Mouse (Mus musculus) liver, embryonic 16.5 days (tissue): ENCODE data around the gene Ero1l. TPM values are rescaled to one million over a fixed set of nuclear protein-coding genes. Genes with fewer than 3 reads are reported as not detected.

Experiments
- ATAC-seq: fragments of 200-750 bp; cut with Nextera tagmentation; 2 replicates; pipeline ENCODE4 v1.8.0; 2017; ENCODE audit warnings: low read depth, mild to moderate bottlenecking, moderate number of reproducible peaks, moderate library complexity
- H3K27ac ChIP-seq: fragments of 300-500 bp; sonication (generic); 2 replicates; pipeline ENCODE4 v1.5.1; 2014; ENCODE audit warnings: mild to moderate bottlenecking, low read length
- H3K27me3 ChIP-seq: fragments of 300-500 bp; sonication (generic); 2 replicates; pipeline ENCODE4 v1.6.1; 2014; ENCODE audit warnings: low read depth, low read length, mixed read lengths; ENCODE audit not compliant: control insufficient read depth, insufficient read depth
- H3K36me3 ChIP-seq: fragments of 300-500 bp; sonication (generic); 2 replicates; pipeline ENCODE4 v1.6.1; 2014; ENCODE audit warnings: mild to moderate bottlenecking; ENCODE audit not compliant: control insufficient read depth, insufficient read depth
- H3K4me1 ChIP-seq: fragments of 300-500 bp; sonication (generic); 2 replicates; pipeline ENCODE4 v1.6.1; 2014; ENCODE audit warnings: low read depth, low read length, mixed read lengths; ENCODE audit not compliant: control insufficient read depth
- H3K4me2 ChIP-seq: fragments of 300-500 bp; sonication (generic); 2 replicates; pipeline ENCODE4 v1.6.1; 2014; ENCODE audit warnings: low read depth, low read length, mixed read lengths
- H3K4me3 ChIP-seq: fragments of 300-500 bp; sonication (generic); 2 replicates; pipeline ENCODE4 v1.5.1; 2014; ENCODE audit warnings: low read depth, mild to moderate bottlenecking, low read length
- H3K9ac ChIP-seq: fragments of 300-500 bp; sonication (generic); 2 replicates; pipeline ENCODE4 v1.6.1; 2014; ENCODE audit warnings: low read depth, low read length
- H3K9me3 ChIP-seq: fragments of 300-500 bp; sonication (generic); replicated peaks from 2 replicates; pipeline ENCODE4 v1.6.1; 2016; ENCODE audit warnings: low read length; ENCODE audit not compliant: control insufficient read depth
- WGBS: fragments of 180-500 bp; shearing (Covaris S2); extraction: QIAGEN DNeasy Blood & Tissue Kit; methylation state at CpG from one replicate; pipeline ENCODE4 v1.1.7; 2014; ENCODE audit not compliant: insufficient replicate concordance; 5-methylcytosine and 5-hydroxymethylcytosine counted together
- polyA plus RNA-seq: library from polyadenylated mRNA; unstranded; fragments of >200 nt; fragmentation: Nextera tagmentation; extraction: Ambion mirVana; gene quantifications from 2 replicates; pipeline ENCODE4 v1.2.1, GENCODE M21; 2015

The Ero1l gene
- polyA plus RNA-seq, 1 experiment from 2014 or later = 44.5 TPM

DNA sequence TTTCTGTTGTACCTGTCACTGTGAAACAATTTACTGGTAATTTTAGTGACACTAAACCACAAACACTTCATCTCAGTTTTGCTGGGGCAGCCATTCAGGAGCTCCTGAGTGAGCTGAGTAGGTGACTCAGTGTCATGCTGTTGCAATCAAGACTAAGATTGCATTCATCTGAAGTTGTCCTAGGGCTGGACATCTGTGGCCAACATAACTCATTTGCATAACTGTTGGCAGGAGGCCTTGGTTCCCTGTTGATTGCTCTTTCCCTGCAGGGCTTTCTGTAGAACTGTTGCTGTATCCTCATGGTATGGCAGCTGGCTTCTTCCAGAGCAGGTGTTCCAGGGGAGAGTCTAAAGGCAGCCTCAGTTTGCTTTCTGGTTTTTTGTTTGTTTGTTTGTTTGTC is 6.9 kb upstream of the Ero1l start:
- no peak for ATAC-seq
- H3K4me3 ChIP-seq = no peak overlapping the region
- no peaks in the 10 kb centered on the region for H3K36me3 ChIP-seq
- H3K9me3 ChIP-seq = no peaks in the 10 kb centered on the region
- no peak overlapping the region for H3K4me2 ChIP-seq
- H3K9ac ChIP-seq = no peak overlapping the region
- H3K27ac ChIP-seq = no peak overlapping the region
- H3K27me3 ChIP-seq = no peaks in the 10 kb centered on the region
- H3K4me1 ChIP-seq = peaks cover 33% of the 10 kb centered on the region

DNA sequence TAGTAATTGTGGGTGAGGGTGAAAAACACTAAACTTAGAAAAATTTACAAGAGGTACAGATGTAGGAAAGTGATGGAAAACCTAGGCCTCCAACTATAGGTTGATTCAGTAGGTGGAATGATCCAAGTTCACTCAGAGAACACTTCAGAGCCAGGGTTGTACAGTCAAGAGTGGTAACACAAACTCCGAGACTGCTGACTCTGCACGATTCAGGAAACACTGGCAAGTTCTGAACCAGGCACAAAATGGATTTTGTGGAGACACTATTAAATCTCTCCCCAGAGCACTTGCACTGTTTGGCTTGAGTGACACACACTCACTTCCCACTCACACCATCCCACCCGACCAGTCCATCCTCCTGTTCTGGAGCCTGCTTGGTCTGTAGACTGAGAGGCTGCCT is 4.7 kb upstream of the Ero1l start:
- peaks cover 40% of the 10 kb centered on the region for H3K4me1 ChIP-seq
- no peaks in the 10 kb centered on the region for H3K9me3 ChIP-seq
- H3K27ac ChIP-seq = no peak overlapping the region
- H3K4me3 ChIP-seq = no peak overlapping the region
- no peak overlapping the region for H3K4me2 ChIP-seq
- H3K27me3 ChIP-seq = no peaks in the 10 kb centered on the region
- H3K9ac ChIP-seq = no peak overlapping the region
- ATAC-seq = no peak
- no peaks in the 10 kb centered on the region for H3K36me3 ChIP-seq
- 79% methylated on average over 3 of the region's 3 CpGs for WGBS

DNA sequence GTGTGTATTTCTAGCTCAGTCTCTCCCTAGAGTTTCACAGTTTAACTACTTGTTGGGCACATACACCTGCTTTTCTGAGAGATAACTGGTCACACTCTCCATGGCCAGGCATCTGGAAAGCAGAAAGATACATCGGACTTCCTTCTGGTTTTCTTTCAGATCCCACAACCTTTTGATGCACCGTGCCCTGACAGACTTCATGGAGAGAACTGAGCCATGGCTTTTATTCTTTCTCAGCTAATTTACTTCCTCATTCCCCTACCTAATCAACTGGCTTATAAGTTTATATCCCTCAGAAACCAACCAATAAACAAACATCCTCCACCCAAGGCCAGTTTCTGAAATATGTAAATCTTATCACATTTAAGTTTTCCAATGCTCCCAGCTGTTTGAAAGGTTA is 3.9 kb upstream of the Ero1l start:
- H3K4me2 ChIP-seq = no peak overlapping the region
- no peaks in the 10 kb centered on the region for H3K27me3 ChIP-seq
- no peaks in the 10 kb centered on the region for H3K36me3 ChIP-seq
- no peaks in the 10 kb centered on the region for H3K9me3 ChIP-seq
- 64% methylated on average over 2 of the region's 2 CpGs for WGBS
- no peak for ATAC-seq
- H3K27ac ChIP-seq = no peak overlapping the region; the same call in 1 of the 2 replicates
- H3K4me1 ChIP-seq = peaks cover 37% of the 10 kb centered on the region
- no peak overlapping the region for H3K4me3 ChIP-seq
- no peak overlapping the region for H3K9ac ChIP-seq

DNA sequence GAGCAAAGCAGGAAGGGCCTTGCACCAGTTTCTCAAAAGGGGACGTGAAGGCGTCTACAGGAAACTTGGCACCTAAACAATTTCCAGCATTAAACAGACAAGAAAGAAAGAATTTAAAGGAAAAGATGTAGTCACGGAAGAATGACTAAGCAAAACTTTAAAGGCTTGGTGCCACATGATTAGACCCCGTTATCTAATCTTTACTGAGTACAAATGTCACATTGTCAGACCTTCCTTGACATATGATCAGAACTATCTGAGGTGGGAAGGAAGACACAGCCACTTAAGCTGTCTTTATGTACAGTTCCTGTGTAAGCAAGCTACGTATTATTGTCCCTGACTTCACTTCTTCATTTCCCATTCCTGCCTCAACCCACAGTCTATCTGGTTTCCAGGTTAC is 3.1 kb upstream of the Ero1l start:
- Histone ChIP-seq H3K36me3 (no peaks in the 10 kb centered on the region), H3K9me3 (no peaks in the 10 kb centered on the region), H3K27ac (peak overlapping the region; percentile 86), H3K4me3 (no peak overlapping the region; the same call in 1 of the 2 replicates), H3K27me3 (no peaks in the 10 kb centered on the region), H3K9ac (peak overlapping the region; percentile 45), H3K4me1 (peaks cover 40% of the 10 kb centered on the region), H3K4me2 (peak overlapping the region; percentile 55)
- peak; percentile 42 for ATAC-seq
- 28% methylated on average over 5 of the region's 5 CpGs for WGBS

DNA sequence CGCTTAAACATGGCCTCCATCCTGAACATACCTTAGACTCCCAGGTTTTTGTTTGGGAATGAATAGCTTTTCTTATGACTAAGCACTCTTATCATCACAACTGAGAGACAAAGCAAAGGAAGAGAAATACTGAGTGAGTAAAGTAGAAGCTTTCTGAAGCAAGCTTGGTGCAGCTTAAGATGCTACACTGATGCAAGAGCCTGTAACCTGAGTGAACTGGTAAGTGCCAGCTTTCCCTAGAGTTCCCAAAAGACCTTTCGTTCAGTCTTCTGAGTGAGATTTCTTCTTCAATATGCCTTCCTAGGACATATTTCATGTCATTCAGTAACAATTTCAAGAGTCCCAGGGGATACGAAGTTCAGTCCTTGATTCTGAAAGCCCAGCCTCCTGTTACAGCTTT is 2.5 kb upstream of the Ero1l start:
- Histone ChIP-seq H3K4me3 (no peak overlapping the region), H3K9ac (peak overlapping the region; percentile 36), H3K27me3 (no peaks in the 10 kb centered on the region), H3K36me3 (no peaks in the 10 kb centered on the region), H3K4me2 (no peak overlapping the region), H3K4me1 (peaks cover 44% of the 10 kb centered on the region), H3K27ac (peak overlapping the region; percentile 86), H3K9me3 (no peaks in the 10 kb centered on the region)
- no peak for ATAC-seq
- WGBS = 71% methylated on average over 3 of the region's 3 CpGs

DNA sequence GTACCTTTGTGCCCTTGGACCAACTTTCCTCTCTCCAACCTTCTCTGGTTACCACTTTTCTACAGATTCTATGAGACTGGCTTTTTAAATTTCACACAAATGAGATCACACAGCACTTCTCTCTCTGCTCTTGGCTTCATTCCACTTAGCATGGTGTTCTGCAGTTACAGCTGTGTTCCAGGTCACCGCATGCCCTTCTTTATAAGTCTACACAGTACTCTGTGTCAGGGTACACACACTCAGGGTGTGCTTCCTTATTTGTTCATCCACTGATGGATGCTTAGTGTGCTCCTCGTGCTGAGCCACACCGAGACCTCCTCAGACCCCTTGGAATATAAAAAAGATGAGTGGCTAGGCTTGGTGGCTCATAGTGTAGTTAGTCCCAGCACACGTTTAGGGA is 1.5 kb upstream of the Ero1l start:
- no peaks in the 10 kb centered on the region for H3K9me3 ChIP-seq
- 79% methylated on average over 4 of the region's 4 CpGs for WGBS

DNA sequence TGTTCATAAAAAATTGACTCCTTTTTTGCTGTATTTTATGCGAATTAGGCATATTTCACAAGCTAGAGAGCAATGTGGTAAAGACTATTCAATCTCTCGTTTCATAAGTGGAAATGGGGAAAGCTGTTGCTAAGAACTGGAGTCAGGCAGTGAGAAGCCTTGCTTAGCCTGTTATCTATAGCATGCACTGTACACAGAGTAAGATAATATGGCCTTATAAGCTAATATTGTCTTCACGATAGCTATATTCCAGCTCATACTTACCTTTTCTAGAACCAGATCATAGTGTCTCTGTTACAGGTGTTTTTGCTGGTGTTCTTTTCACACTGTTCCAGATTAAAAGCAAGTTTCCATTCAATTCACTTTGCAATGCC is 653 bp upstream of the Ero1l start:
- peak overlapping the region; percentile 93 for H3K4me3 ChIP-seq
- peak overlapping the region; percentile 93 for H3K27ac ChIP-seq
- no peaks in the 10 kb centered on the region for H3K27me3 ChIP-seq
- H3K4me1 ChIP-seq = peaks cover 51% of the 10 kb centered on the region
- 13% methylated on average over 3 of the region's 3 CpGs for WGBS
- H3K36me3 ChIP-seq = no peaks in the 10 kb centered on the region
- no peaks in the 10 kb centered on the region for H3K9me3 ChIP-seq
- peak overlapping the region; percentile 83 for H3K4me2 ChIP-seq
- no peak overlapping the region for H3K9ac ChIP-seq
- ATAC-seq = peak; percentile 55

More for the DNA sequence above, 1.5 kb upstream of the Ero1l start:
- ATAC-seq = no peak
- Histone ChIP-seq H3K27me3 (no peaks in the 10 kb centered on the region), H3K4me1 (peaks cover 53% of the 10 kb centered on the region), H3K9ac (no peak overlapping the region), H3K27ac (peak overlapping the region; percentile 6; the same call in 1 of the 2 replicates), H3K4me3 (no peak overlapping the region), H3K4me2 (no peak overlapping the region), H3K36me3 (no peaks in the 10 kb centered on the region)

DNA sequence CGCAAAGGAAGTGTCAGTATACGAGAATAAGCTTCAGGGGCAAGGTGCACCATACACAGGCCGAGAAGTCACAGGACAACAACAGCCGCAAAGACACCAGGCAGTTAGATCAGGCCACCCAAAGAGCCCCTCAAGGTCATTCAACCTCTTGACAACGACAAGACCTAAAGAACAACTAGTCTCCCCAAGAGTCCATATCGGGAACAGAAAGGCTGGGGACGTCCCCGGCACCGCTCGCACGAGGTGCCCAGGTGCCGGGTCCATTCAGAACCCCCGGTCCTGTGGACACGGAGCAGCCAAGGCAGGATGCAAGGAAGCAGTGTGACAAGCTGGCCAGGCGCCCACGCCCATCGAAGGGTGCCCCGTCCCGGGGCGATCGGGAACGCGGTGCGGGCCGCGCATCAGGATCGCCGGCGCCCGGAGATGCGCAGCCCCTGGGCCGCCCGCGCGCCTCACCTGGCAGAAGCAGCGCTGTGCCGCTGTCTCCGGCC is 605 bp downstream of the Ero1l start:
- H3K36me3 ChIP-seq = no peaks in the 10 kb centered on the region
- peak overlapping the region; percentile 93 for H3K27ac ChIP-seq
- H3K4me2 ChIP-seq = peak overlapping the region; percentile 83
- H3K27me3 ChIP-seq = no peaks in the 10 kb centered on the region
- H3K4me1 ChIP-seq = peaks cover 51% of the 10 kb centered on the region
- ATAC-seq = no peak; the same call in 1 of the 2 replicates
- peak overlapping the region; percentile 91 for H3K9ac ChIP-seq
- H3K9me3 ChIP-seq = no peaks in the 10 kb centered on the region
- H3K4me3 ChIP-seq = peak overlapping the region; percentile 93
- WGBS = 0% methylated on average over 35 of the region's 38 CpGs

DNA sequence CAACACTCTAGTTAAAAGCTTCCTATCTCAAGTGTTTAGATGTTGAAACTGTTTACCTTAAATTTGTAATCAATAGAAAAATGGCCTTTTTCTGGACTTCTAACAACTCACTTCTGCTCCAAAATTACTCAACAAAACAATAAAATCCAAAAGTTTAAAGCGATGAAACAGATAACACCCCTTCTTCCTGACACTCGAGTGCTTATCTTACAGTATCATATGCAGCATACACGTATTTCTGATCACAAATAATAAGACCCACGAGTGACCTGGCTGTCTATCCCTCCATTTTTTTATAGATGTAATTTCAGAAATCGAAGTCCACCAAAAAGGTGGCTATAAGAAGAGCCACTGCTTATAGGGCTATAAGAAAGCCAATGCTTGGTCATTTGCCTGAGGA is 1.6 kb downstream of the Ero1l start:
- Histone ChIP-seq H3K4me1 (peaks cover 43% of the 10 kb centered on the region), H3K27me3 (no peaks in the 10 kb centered on the region), H3K9me3 (no peaks in the 10 kb centered on the region), H3K9ac (peak overlapping the region; percentile 91), H3K4me2 (peak overlapping the region; percentile 83), H3K36me3 (no peaks in the 10 kb centered on the region), H3K4me3 (peak overlapping the region; percentile 93), H3K27ac (no peak overlapping the region)
- 19% methylated on average over 5 of the region's 5 CpGs for WGBS
- no peak for ATAC-seq
